ENCODE assay signal across 8 mouse cellular contexts in genomic region chr6:124755306-124755705, GRCm38 (mm10). TPM values are rescaled to one million over a fixed set of nuclear protein-coding genes. Genes with fewer than 3 reads are reported as not detected.
DNase-seq lines count a peak whose midpoint lies in the region; ATAC-seq and TF ChIP-seq lines count a peak whose summit lies in the region.

No protein-coding gene starts in this region.

- H3K9me3 ChIP-seq in heart, embryonic 10.5 days: no peaks in the 10 kb centered on the region
- H3K9me3 ChIP-seq in ES-Bruce4 (replicated peaks; ENCODE audit: control insufficient read depth, insufficient read depth, low read length, poor library complexity, severe bottlenecking): no peaks in the 10 kb centered on the region
- H3K9me3 ChIP-seq in heart, embryonic 15.5 days (replicated peaks): no peaks in the 10 kb centered on the region
- no peaks in the 10 kb centered on the region for H3K9me3 ChIP-seq in liver, postnatal 0 days (ENCODE audit: low read length)

- no peak for ATAC-seq in heart, embryonic 15.5 days (replicated peaks; ENCODE audit: insufficient number of reproducible peaks, insufficient read depth, low FRiP score, low read depth)
- no peak for ATAC-seq in liver, postnatal 0 days
- no peak for ATAC-seq in inflammation-experienced regulatory T-cells, adult 6 months

- H3K4me2 ChIP-seq in heart, embryonic 15.5 days: peak overlapping the region; percentile 87
- H3K4me2 ChIP-seq in liver, postnatal 0 days (ENCODE audit: low read depth, low read length): peak overlapping the region; percentile 88

- TF ChIP-seq POLR2A in ES-Bruce4 (IDR thresholded peaks at IDR 0.05; ENCODE audit: insufficient read depth, low read length): no peak

- H3K27ac ChIP-seq in heart, embryonic 10.5 days: peak overlapping the region; percentile 98
- H3K27ac ChIP-seq in ES-Bruce4 (ENCODE audit: insufficient read depth, low read length): peak overlapping the region; percentile 17
- peak overlapping the region; percentile 96 for H3K27ac ChIP-seq in heart, embryonic 15.5 days
- peak overlapping the region; percentile 92; the same call in 1 of the 2 replicates for H3K27ac ChIP-seq in liver, postnatal 0 days (ENCODE audit: low read depth)

- H3K27me3 ChIP-seq in heart, embryonic 10.5 days (ENCODE audit: insufficient read depth, poor library complexity, severe bottlenecking): no peaks in the 10 kb centered on the region
- H3K27me3 ChIP-seq in ES-Bruce4 (ENCODE audit: control insufficient read depth, insufficient read depth, low read length, poor library complexity, severe bottlenecking): no peaks in the 10 kb centered on the region
- H3K27me3 ChIP-seq in heart, embryonic 15.5 days: no peaks in the 10 kb centered on the region
- H3K27me3 ChIP-seq in liver, postnatal 0 days (ENCODE audit: insufficient read depth, low read length): peaks cover 22% of the 10 kb centered on the region

- DNase-seq in heart, embryonic 10.5 days (ENCODE audit: low spot score): no peak
- no peak for DNase-seq in heart, postnatal 10 days
- DNase-seq in liver, postnatal 0 days: no peak
- DNase-seq in natural killer cell, adult 2 months (ENCODE audit: low spot score in 2 of 2): no peak
- DNase-seq in right cerebral cortex, postnatal 10 days (ENCODE audit: low spot score in 2 of 2): no peak

- H3K4me3 ChIP-seq in heart, embryonic 10.5 days: peak overlapping the region; percentile 92
- peak overlapping the region; percentile 64 for H3K4me3 ChIP-seq in ES-Bruce4 (ENCODE audit: low read depth, low read length)
- H3K4me3 ChIP-seq in heart, embryonic 15.5 days: peak overlapping the region; percentile 84
- H3K4me3 ChIP-seq in liver, postnatal 0 days (ENCODE audit: low read depth, low read length): peak overlapping the region; percentile 72

- H3K4me1 ChIP-seq in heart, embryonic 10.5 days: peaks cover 50% of the 10 kb centered on the region
- peaks cover 5% of the 10 kb centered on the region for H3K4me1 ChIP-seq in ES-Bruce4 (ENCODE audit: control insufficient read depth, insufficient read depth, low read length)
- H3K4me1 ChIP-seq in heart, embryonic 15.5 days (replicated peaks): peaks cover 48% of the 10 kb centered on the region
- peaks cover 32% of the 10 kb centered on the region for H3K4me1 ChIP-seq in liver, postnatal 0 days (ENCODE audit: insufficient read depth)

- H3K36me3 ChIP-seq in heart, embryonic 10.5 days: no peaks in the 10 kb centered on the region
- H3K36me3 ChIP-seq in ES-Bruce4 (ENCODE audit: control insufficient read depth, insufficient read depth, low read length, poor library complexity, severe bottlenecking): no peaks in the 10 kb centered on the region
- H3K36me3 ChIP-seq in heart, embryonic 15.5 days: no peaks in the 10 kb centered on the region
- H3K36me3 ChIP-seq in liver, postnatal 0 days (replicated peaks; ENCODE audit: insufficient read depth, low read length): no peaks in the 10 kb centered on the region

- no peak for TF ChIP-seq CTCF in ES-Bruce4 (IDR thresholded peaks at IDR 0.05; ENCODE audit: low read depth, low read length)
- TF ChIP-seq CTCF in liver, postnatal 0 days (IDR thresholded peaks at IDR 0.05; ENCODE audit: low read depth): no peak

- no peak for TF ChIP-seq EP300 in ES-Bruce4 (IDR thresholded peaks at IDR 0.05; ENCODE audit: insufficient read depth, low read depth, low read length)
- no peak for TF ChIP-seq EP300 in liver, postnatal 0 days (IDR thresholded peaks at IDR 0.05; ENCODE audit: low read depth)

- WGBS in heart, embryonic 10.5 days: 6% methylated on average over 3 of the region's 3 CpGs
- WGBS in heart, embryonic 15.5 days: 8% methylated on average over 3 of the region's 3 CpGs
- WGBS in liver, postnatal 0 days (ENCODE audit: insufficient replicate concordance): 19% methylated on average over 3 of the region's 3 CpGs

- H3K9ac ChIP-seq in ES-Bruce4 (ENCODE audit: low read depth, poor library complexity, severe bottlenecking): peak overlapping the region; percentile 98
- peak overlapping the region; percentile 89 for H3K9ac ChIP-seq in heart, embryonic 15.5 days
- peak overlapping the region; percentile 79 for H3K9ac ChIP-seq in liver, postnatal 0 days (replicated peaks)

- intact Hi-C loops in heart, postnatal 10 days (cut with DNase I): loop anchor here (5.0 to 10.0 kb wide), 3 partner anchors 52 to 261 kb away; partner anchors contain the start of genes C1rl, Lpcat3 and Spsb2

RNA-seq across cellular contexts. Expression of gene Gm45234, which starts 0.5 kb away (rescaled TPM):
- not detected in 2 replicates for polyA plus RNA-seq in heart, embryonic 10.5 days (2016; fragmentation: Nextera tagmentation; extraction: Ambion mirVana)
- total RNA-seq in heart, postnatal 10 days (2021): under 1 TPM in 1 of 2 experiments, not detected in 1; 0.98 TPM
- polyA plus RNA-seq in ES-Bruce4 (2011; ENCODE audit: insufficient read depth, insufficient read length, low read depth, missing spikeins): 0.59 TPM in 1 of 2 replicates, not detected in the other
- polyA plus RNA-seq in heart, embryonic 15.5 days (2015; fragmentation: Nextera tagmentation; extraction: Ambion mirVana): not detected in 2 replicates
- polyA plus RNA-seq in liver, postnatal 0 days (2015; fragmentation: Nextera tagmentation; extraction: Ambion mirVana): not detected in 2 replicates
- not detected for polyA plus RNA-seq in inflammation-experienced regulatory T-cells, adult 6 months (2017; shearing (Covaris generic))

RNA-seq across cellular contexts. Expression of gene Atn1, which starts 1.0 kb away (rescaled TPM):
- polyA plus RNA-seq in heart, embryonic 10.5 days (2016; fragmentation: Nextera tagmentation; extraction: Ambion mirVana): 7.4 and 11.4 TPM in 2 replicates
- 10 to 100 TPM; 59.4 to 59.7 TPM for total RNA-seq in heart, postnatal 10 days (2021)
- 32.0 and 35.2 TPM in 2 replicates for polyA plus RNA-seq in ES-Bruce4 (2011; ENCODE audit: insufficient read depth, insufficient read length, low read depth, missing spikeins)
- polyA plus RNA-seq in heart, embryonic 15.5 days (2015; fragmentation: Nextera tagmentation; extraction: Ambion mirVana): 9.3 and 11.7 TPM in 2 replicates
- 1.8 and 1.9 TPM in 2 replicates for polyA plus RNA-seq in liver, postnatal 0 days (2015; fragmentation: Nextera tagmentation; extraction: Ambion mirVana)
- 1 to 10 TPM; 4.8 to 5.4 (median 5.2) TPM for polyA plus RNA-seq in inflammation-experienced regulatory T-cells, adult 6 months (2017; shearing (Covaris generic))

RNA-seq across cellular contexts. Expression of gene Grcc10, which starts 14.1 kb away (rescaled TPM):
- polyA plus RNA-seq in heart, embryonic 10.5 days (2016; fragmentation: Nextera tagmentation; extraction: Ambion mirVana): 297 and 301 TPM in 2 replicates
- total RNA-seq in heart, postnatal 10 days (2021): 100 to 1,000 TPM; 322 to 335 TPM
- polyA plus RNA-seq in ES-Bruce4 (2011; ENCODE audit: insufficient read depth, insufficient read length, low read depth, missing spikeins): 93.5 and 105 TPM in 2 replicates
- 387 and 416 TPM in 2 replicates for polyA plus RNA-seq in heart, embryonic 15.5 days (2015; fragmentation: Nextera tagmentation; extraction: Ambion mirVana)
- polyA plus RNA-seq in liver, postnatal 0 days (2015; fragmentation: Nextera tagmentation; extraction: Ambion mirVana): 148 and 157 TPM in 2 replicates
- polyA plus RNA-seq in inflammation-experienced regulatory T-cells, adult 6 months (2017; shearing (Covaris generic)): 100 to 1,000 TPM; 415 to 626 (median 536) TPM

RNA-seq across cellular contexts. Expression of gene Eno2, which starts 14.2 kb away (rescaled TPM):
- polyA plus RNA-seq in heart, embryonic 10.5 days (2016; fragmentation: Nextera tagmentation; extraction: Ambion mirVana): 4.5 and 4.8 TPM in 2 replicates
- total RNA-seq in heart, postnatal 10 days (2021): 1 to 10 TPM; 3.4 to 3.7 TPM
- 7.4 and 8.3 TPM in 2 replicates for polyA plus RNA-seq in ES-Bruce4 (2011; ENCODE audit: insufficient read depth, insufficient read length, low read depth, missing spikeins)
- 2.7 and 4.3 TPM in 2 replicates for polyA plus RNA-seq in heart, embryonic 15.5 days (2015; fragmentation: Nextera tagmentation; extraction: Ambion mirVana)
- polyA plus RNA-seq in liver, postnatal 0 days (2015; fragmentation: Nextera tagmentation; extraction: Ambion mirVana): 0.20 and 0.27 TPM in 2 replicates
- 10 to 100 TPM in 2 of 3 experiments, 1 to 10 TPM in 1; 3.5 to 23.1 (median 12.8) TPM for polyA plus RNA-seq in inflammation-experienced regulatory T-cells, adult 6 months (2017; shearing (Covaris generic))

RNA-seq across cellular contexts. Expression of gene Ptpn6, which starts 16.8 kb away (rescaled TPM):
- polyA plus RNA-seq in heart, embryonic 10.5 days (2016; fragmentation: Nextera tagmentation; extraction: Ambion mirVana): 5.9 and 8.6 TPM in 2 replicates
- 1 to 10 TPM; 5.0 to 6.0 TPM for total RNA-seq in heart, postnatal 10 days (2021)
- 15.4 and 32.3 TPM in 2 replicates for polyA plus RNA-seq in ES-Bruce4 (2011; ENCODE audit: insufficient read depth, insufficient read length, low read depth, missing spikeins)
- 5.6 and 21.1 TPM in 2 replicates for polyA plus RNA-seq in heart, embryonic 15.5 days (2015; fragmentation: Nextera tagmentation; extraction: Ambion mirVana)
- polyA plus RNA-seq in liver, postnatal 0 days (2015; fragmentation: Nextera tagmentation; extraction: Ambion mirVana): 39.2 and 45.1 TPM in 2 replicates
- polyA plus RNA-seq in inflammation-experienced regulatory T-cells, adult 6 months (2017; shearing (Covaris generic)): 100 to 1,000 TPM; 143 to 191 (median 176) TPM

Comparison
In these comparisons a context has a peak if more than half of its experiments do, and no peak if none do; other contexts are left out.
1. H3K27ac ChIP-seq: peak in every context shown above with its lines; median percentile 98 in heart, embryonic 10.5 days; 96 in heart, embryonic 15.5 days; 92 in liver, postnatal 0 days; 17 in ES-Bruce4.